Mouse (Mus musculus) MEL-GATA-1-ER (cell line): ENCODE data around the gene Bco1.

Experiments used
- DNase-seq: peaks from one replicate; pipeline ENCODE4 v3.0.0-alpha.2; 2012; ENCODE audit warnings: low read depth; ENCODE audit errors: extremely low read depth

Gene Bco1

GRCm38 (mm10) chr8:117095647-117096046 lies at the start of gene Bco1:
TSS of gene Bco1 (plus strand) at chr8:117095854.
- DNase-seq: no peak

- DNase-seq: no peak
These were observed 46.2 kb upstream of the Bco1 start for GRCm38 (mm10) chr8:117049444-117049843.

- DNase-seq: no peak
These were observed 44.9 kb upstream of the Bco1 start for GRCm38 (mm10) chr8:117050763-117051162.

GRCm38 (mm10) chr8:117051316-117051715 lies 44.3 kb upstream of the Bco1 start:
- DNase-seq: no peak

GRCm38 (mm10) chr8:117053135-117054079 lies 42.2 kb upstream of the Bco1 start:
- DNase-seq: peak; percentile 53

GRCm38 (mm10) chr8:117054146-117054545 lies 41.5 kb upstream of the Bco1 start:
- DNase-seq: no peak

GRCm38 (mm10) chr8:117055097-117055496 lies 40.6 kb upstream of the Bco1 start:
- peak; percentile 88 for DNase-seq

- no peak for DNase-seq
These were observed 36.6 kb upstream of the Bco1 start for GRCm38 (mm10) chr8:117059021-117059420.

GRCm38 (mm10) chr8:117060306-117060705 lies 35.3 kb upstream of the Bco1 start:
- DNase-seq: no peak

GRCm38 (mm10) chr8:117061180-117061880 lies 34.3 kb upstream of the Bco1 start:
- no peak for DNase-seq

GRCm38 (mm10) chr8:117066955-117067354 lies 28.7 kb upstream of the Bco1 start:
- no peak for DNase-seq

GRCm38 (mm10) chr8:117067396-117067795 lies 28.3 kb upstream of the Bco1 start:
- DNase-seq: peak; percentile 87

GRCm38 (mm10) chr8:117068294-117068693 lies 27.4 kb upstream of the Bco1 start:
- DNase-seq: no peak

- no peak for DNase-seq
These were observed 25.9 kb upstream of the Bco1 start for GRCm38 (mm10) chr8:117069708-117070107.

GRCm38 (mm10) chr8:117074350-117075182 lies 21.1 kb upstream of the Bco1 start:
- peak; percentile 91 for DNase-seq

GRCm38 (mm10) chr8:117078367-117078926 lies 17.2 kb upstream of the Bco1 start:
- no peak for DNase-seq

- no peak for DNase-seq
These were observed 16.0 kb upstream of the Bco1 start for GRCm38 (mm10) chr8:117079652-117080051.

GRCm38 (mm10) chr8:117082399-117082872 lies 13.2 kb upstream of the Bco1 start, which contains the start of gene Pkd1l2:
TSS of gene Pkd1l2 (minus strand) at chr8:117082449.
- DNase-seq: no peak

- peak; percentile 91 for DNase-seq
These were observed 12.6 kb upstream of the Bco1 start for GRCm38 (mm10) chr8:117082947-117083559.

GRCm38 (mm10) chr8:117085521-117085920 lies 10.1 kb upstream of the Bco1 start:
- DNase-seq: peak; percentile 96
